Mouse (Mus musculus) left cerebral cortex, adult 6 months (tissue): ENCODE results near the gene Tmem214. TPM values are rescaled to one million over a fixed set of nuclear protein-coding genes. Genes with fewer than 3 reads are reported as not detected.

Experiments used
- long read RNA-seq, 2 experiments: library from polyadenylated mRNA; unstranded; transcript quantifications; one replicate each; pipeline ENCODE4 v2.0.0; 2019 to 2020
- polyA plus RNA-seq: library from polyadenylated mRNA; unstranded; fragments of <200 nt; fragmentation: Nextera tagmentation; gene quantifications from 2 replicates; pipeline ENCODE4 v1.2.3, GENCODE M21; 2021

The Tmem214 gene
- 25.5 and 29.6 TPM in 2 replicates for polyA plus RNA-seq
- long read RNA-seq, experiment 1, full-length matches to known transcripts: 149 of 200 reads
- long read RNA-seq, experiment 1, partial matches to known transcripts: 23 of 200 reads
- long read RNA-seq, experiment 1, other reads (novel, unspliced or antisense): 28 of 200 reads
- long read RNA-seq, experiment 2, full-length matches to known transcripts: 9 of 24 reads
- long read RNA-seq, experiment 2, partial matches to known transcripts: 13 of 24 reads
- long read RNA-seq, experiment 2, other reads (novel, unspliced or antisense): 2 of 24 reads

GRCm38 (mm10) chr5:30867712-30868111 lies at the start of gene Tmem214:
TSS of gene Tmem214 (plus strand) at chr5:30868012.

GRCm38 (mm10) chr5:30888337-30889087 lies 20.7 kb downstream of the Tmem214 start, which contains the start of gene Agbl5:
TSS of gene Agbl5 (plus strand) at chr5:30888694.

GRCm38 (mm10) chr5:30907413-30908059 lies 39.7 kb downstream of the Tmem214 start, which contains the start of gene Ost4:
TSS of gene Ost4 (minus strand) at chr5:30907788.

DNA sequence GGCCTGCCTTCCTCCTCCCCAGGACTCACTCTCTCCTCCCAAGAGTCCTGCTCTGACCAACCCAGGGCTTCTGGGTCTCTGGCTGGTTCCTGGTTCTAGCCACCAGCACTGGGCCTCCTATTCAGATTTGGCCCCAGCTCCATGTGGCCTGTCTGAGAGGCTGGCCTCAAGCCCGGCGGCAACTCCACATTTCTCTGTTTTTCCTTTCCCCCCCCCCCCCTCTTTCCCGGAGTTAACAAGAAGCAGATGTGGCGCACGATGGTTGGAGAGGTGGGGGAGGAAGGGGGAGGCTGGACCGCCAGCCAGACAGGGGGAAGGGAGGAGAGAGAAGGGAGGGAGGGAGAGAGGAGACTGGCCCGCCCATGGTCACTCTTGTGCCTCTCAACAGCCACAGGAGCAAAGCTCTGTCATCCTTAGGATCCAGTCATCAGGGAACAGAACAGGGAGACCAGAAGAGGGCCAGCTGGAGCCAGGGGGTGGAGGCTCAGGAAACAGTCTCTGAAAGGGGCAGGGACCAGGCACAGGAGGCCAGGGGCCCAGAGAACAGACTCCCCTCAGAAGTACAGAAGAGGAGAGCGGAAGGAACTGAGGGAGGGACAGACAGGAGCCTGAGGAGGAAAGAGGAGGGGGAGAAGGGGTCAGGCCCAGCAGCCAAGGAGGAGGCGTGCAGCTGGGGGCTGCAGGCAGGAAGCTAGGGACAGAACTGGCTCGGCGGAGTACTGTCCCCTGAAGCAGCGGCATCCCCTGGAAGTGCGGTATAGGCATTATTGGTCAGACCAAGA lies 45.4 kb downstream of the Tmem214 start, which contains the start of gene Emilin1:
Gene Emilin1, plus strand, starts transcription at position 343 of the 782 bp plus-strand sequence.

GRCm38 (mm10) chr5:30921256-30922033 lies 53.6 kb downstream of the Tmem214 start, which contains the start of gene Khk:
TSS of gene Khk (plus strand) at chr5:30921431.

Other genes with a start within 250 kb of the Tmem214 start
- 18.4 and 20.1 TPM in 2 replicates for gene Slc35f6, start 220.1 kb upstream of the Tmem214 start, polyA plus RNA-seq
- gene Cenpa, start 201.2 kb upstream of the Tmem214 start, polyA plus RNA-seq: 5.7 and 9.0 TPM in 2 replicates
- gene Dpysl5, start 156.4 kb upstream of the Tmem214 start, polyA plus RNA-seq: 3.2 and 4.0 TPM in 2 replicates
- gene Mapre3, start 53.4 kb upstream of the Tmem214 start, polyA plus RNA-seq: 123 and 226 TPM in 2 replicates
- gene Agbl5, start 20.7 kb downstream of the Tmem214 start, polyA plus RNA-seq: 1.9 and 3.9 TPM in 2 replicates
- 144 and 177 TPM in 2 replicates for gene Ost4, start 39.8 kb downstream of the Tmem214 start, polyA plus RNA-seq
- 0.54 and 1.2 TPM in 2 replicates for gene Emilin1, start 45.4 kb downstream of the Tmem214 start, polyA plus RNA-seq
- gene Khk, start 53.4 kb downstream of the Tmem214 start, polyA plus RNA-seq: 39.2 and 45.3 TPM in 2 replicates
- 12.5 and 33.9 TPM in 2 replicates for gene Cgref1, start 77.6 kb downstream of the Tmem214 start, polyA plus RNA-seq
- 52.2 and 64.1 TPM in 2 replicates for gene Preb, start 92.3 kb downstream of the Tmem214 start, polyA plus RNA-seq
- 0.06 and 0.12 TPM in 2 replicates for gene Tcf23, start 100.7 kb downstream of the Tmem214 start, polyA plus RNA-seq
- 160 and 215 TPM in 2 replicates for gene Atraid, start 180.3 kb downstream of the Tmem214 start, polyA plus RNA-seq
- 10.2 and 12.3 TPM in 2 replicates for gene Slc5a6, start 180.9 kb downstream of the Tmem214 start, polyA plus RNA-seq
- gene Cad, start 186.8 kb downstream of the Tmem214 start, polyA plus RNA-seq: 1.8 and 2.1 TPM in 2 replicates
- not detected in 2 replicates for gene Dnajc5g, start 238.3 kb downstream of the Tmem214 start, polyA plus RNA-seq
- gene Slc30a3, start 240.2 kb downstream of the Tmem214 start, polyA plus RNA-seq: 124 and 157 TPM in 2 replicates
- gene Trim54, start 248.7 kb downstream of the Tmem214 start, polyA plus RNA-seq: 1.3 and 3.7 TPM in 2 replicates